Mouse (Mus musculus): Measurements from ENCODE around the gene 1190005I06Rik. TPM values are rescaled to one million over a fixed set of nuclear protein-coding genes. Genes with fewer than 3 reads are reported as not detected.

1190005I06Rik gene
- polyA plus RNA-seq, 1 experiment = 2.6 TPM

GRCm38 (mm10) chr8:120602672-120603071, 44.8 kb downstream of the 1190005I06Rik start:
- Histone ChIP-seq H3K4me3 (ENCODE audit: insufficient read depth, poor library complexity, severe bottlenecking) (no peak overlapping the region), H3K79me2 (ENCODE audit: control insufficient read depth, insufficient read depth) (no peaks in the 10 kb centered on the region), H3K36me3 (ENCODE audit: control insufficient read depth, insufficient read depth) (no peaks in the 10 kb centered on the region), H3K27me3 (ENCODE audit: control insufficient read depth, insufficient read depth, insufficient read length) (peaks cover 6% of the 10 kb centered on the region), H3ac (ENCODE audit: control insufficient read depth, insufficient read length, low read depth) (no peak overlapping the region), H3K79me3 (ENCODE audit: low read depth) (no peaks in the 10 kb centered on the region)
- no peak for TF ChIP-seq MYOG (IDR thresholded peaks at IDR 0.05; ENCODE audit: control insufficient read depth, extremely low read depth, insufficient read length)
- no peak for TF ChIP-seq MYOD1 (IDR thresholded peaks at IDR 0.05; ENCODE audit: control insufficient read depth, insufficient read length, low read depth)
- TF ChIP-seq USF1 (IDR thresholded peaks at IDR 0.05; ENCODE audit: low read depth) = no peak
- no peak for TF ChIP-seq CEBPB (IDR thresholded peaks at IDR 0.05; ENCODE audit: low read depth)
- TF ChIP-seq MAX (IDR thresholded peaks at IDR 0.05) = no peak
- TF ChIP-seq CTCF (IDR thresholded peaks at IDR 0.05; ENCODE audit: control insufficient read depth, insufficient read depth, insufficient read length) = no peak

GRCm38 (mm10) chr8:120599504-120599903, 47.9 kb downstream of the 1190005I06Rik start:
- TF ChIP-seq MAX (IDR thresholded peaks at IDR 0.05) = no peak
- no peak for TF ChIP-seq CEBPB (IDR thresholded peaks at IDR 0.05; ENCODE audit: low read depth)
- TF ChIP-seq CTCF (IDR thresholded peaks at IDR 0.05; ENCODE audit: control insufficient read depth, insufficient read depth, insufficient read length) = peak; percentile 57
- TF ChIP-seq MYOD1 (IDR thresholded peaks at IDR 0.05; ENCODE audit: control insufficient read depth, insufficient read length, low read depth) = no peak
- Histone ChIP-seq H3K79me2 (ENCODE audit: control insufficient read depth, insufficient read depth) (no peaks in the 10 kb centered on the region), H3K4me3 (ENCODE audit: insufficient read depth, poor library complexity, severe bottlenecking) (no peak overlapping the region), H3ac (ENCODE audit: control insufficient read depth, insufficient read length, low read depth) (no peak overlapping the region), H3K79me3 (ENCODE audit: low read depth) (no peaks in the 10 kb centered on the region), H3K36me3 (ENCODE audit: control insufficient read depth, insufficient read depth) (no peaks in the 10 kb centered on the region), H3K27me3 (ENCODE audit: control insufficient read depth, insufficient read depth, insufficient read length) (no peaks in the 10 kb centered on the region)

- Histone ChIP-seq H3K36me3 (ENCODE audit: control insufficient read depth, insufficient read depth) (no peaks in the 10 kb centered on the region), H3K4me3 (ENCODE audit: insufficient read depth, poor library complexity, severe bottlenecking) (no peak overlapping the region), H3K79me2 (ENCODE audit: control insufficient read depth, insufficient read depth) (no peaks in the 10 kb centered on the region), H3K27me3 (ENCODE audit: control insufficient read depth, insufficient read depth, insufficient read length) (no peaks in the 10 kb centered on the region), H3K79me3 (ENCODE audit: low read depth) (no peaks in the 10 kb centered on the region), H3ac (ENCODE audit: control insufficient read depth, insufficient read length, low read depth) (no peak overlapping the region)
- TF ChIP-seq USF1 (IDR thresholded peaks at IDR 0.05; ENCODE audit: low read depth) = no peak
- TF ChIP-seq MAX (IDR thresholded peaks at IDR 0.05) = no peak
- no peak for TF ChIP-seq MYOG (IDR thresholded peaks at IDR 0.05; ENCODE audit: control insufficient read depth, extremely low read depth, insufficient read length)
- TF ChIP-seq FOSL1 (IDR thresholded peaks at IDR 0.05; ENCODE audit: insufficient read depth, low read length, poor library complexity, severe bottlenecking) = no peak
- TF ChIP-seq CTCF (IDR thresholded peaks at IDR 0.05; ENCODE audit: control insufficient read depth, insufficient read depth, insufficient read length) = no peak
- no peak for TF ChIP-seq CEBPB (IDR thresholded peaks at IDR 0.05; ENCODE audit: low read depth)
- no peak for TF ChIP-seq MYOD1 (IDR thresholded peaks at IDR 0.05; ENCODE audit: control insufficient read depth, insufficient read length, low read depth)
These were observed 48.9 kb downstream of the 1190005I06Rik start for GRCm38 (mm10) chr8:120598579-120598978.

GRCm38 (mm10) chr8:120595963-120596362, 51.5 kb downstream of the 1190005I06Rik start:
- no peaks in the 10 kb centered on the region for H3K79me3 ChIP-seq (ENCODE audit: low read depth)
- no peak overlapping the region for H3K4me3 ChIP-seq (ENCODE audit: insufficient read depth, poor library complexity, severe bottlenecking)
- H3K36me3 ChIP-seq (ENCODE audit: control insufficient read depth, insufficient read depth) = no peaks in the 10 kb centered on the region
- TF ChIP-seq MYOG (IDR thresholded peaks at IDR 0.05; ENCODE audit: control insufficient read depth, extremely low read depth, insufficient read length) = no peak
- TF ChIP-seq CTCF (IDR thresholded peaks at IDR 0.05; ENCODE audit: control insufficient read depth, insufficient read depth, insufficient read length) = peak; percentile 38
- no peak overlapping the region for H3ac ChIP-seq (ENCODE audit: control insufficient read depth, insufficient read length, low read depth)
- H3K79me2 ChIP-seq (ENCODE audit: control insufficient read depth, insufficient read depth) = no peaks in the 10 kb centered on the region
- no peaks in the 10 kb centered on the region for H3K27me3 ChIP-seq (ENCODE audit: control insufficient read depth, insufficient read depth, insufficient read length)

GRCm38 (mm10) chr8:120594571-120594970, 52.9 kb downstream of the 1190005I06Rik start:
- TF ChIP-seq CEBPB (IDR thresholded peaks at IDR 0.05; ENCODE audit: low read depth) = no peak
- TF ChIP-seq MAX (IDR thresholded peaks at IDR 0.05) = no peak
- TF ChIP-seq MYOD1 (IDR thresholded peaks at IDR 0.05; ENCODE audit: control insufficient read depth, insufficient read length, low read depth) = no peak
- TF ChIP-seq MYOG (IDR thresholded peaks at IDR 0.05; ENCODE audit: control insufficient read depth, extremely low read depth, insufficient read length) = no peak
- no peak for TF ChIP-seq CTCF (IDR thresholded peaks at IDR 0.05; ENCODE audit: control insufficient read depth, insufficient read depth, insufficient read length)
- TF ChIP-seq USF1 (IDR thresholded peaks at IDR 0.05; ENCODE audit: low read depth) = no peak
- no peak for TF ChIP-seq FOSL1 (IDR thresholded peaks at IDR 0.05; ENCODE audit: insufficient read depth, low read length, poor library complexity, severe bottlenecking)
- Histone ChIP-seq H3K79me3 (ENCODE audit: low read depth) (no peaks in the 10 kb centered on the region), H3K27me3 (ENCODE audit: control insufficient read depth, insufficient read depth, insufficient read length) (no peaks in the 10 kb centered on the region), H3K36me3 (ENCODE audit: control insufficient read depth, insufficient read depth) (no peaks in the 10 kb centered on the region), H3K79me2 (ENCODE audit: control insufficient read depth, insufficient read depth) (no peaks in the 10 kb centered on the region), H3K4me3 (ENCODE audit: insufficient read depth, poor library complexity, severe bottlenecking) (no peak overlapping the region), H3ac (ENCODE audit: control insufficient read depth, insufficient read length, low read depth) (no peak overlapping the region)

- no peak overlapping the region for H3K4me3 ChIP-seq (ENCODE audit: insufficient read depth, poor library complexity, severe bottlenecking)
- no peak for TF ChIP-seq MYOD1 (IDR thresholded peaks at IDR 0.05; ENCODE audit: control insufficient read depth, insufficient read length, low read depth)
- no peak for TF ChIP-seq USF1 (IDR thresholded peaks at IDR 0.05; ENCODE audit: low read depth)
- no peak for TF ChIP-seq FOSL1 (IDR thresholded peaks at IDR 0.05; ENCODE audit: insufficient read depth, low read length, poor library complexity, severe bottlenecking)
- TF ChIP-seq CTCF (IDR thresholded peaks at IDR 0.05; ENCODE audit: control insufficient read depth, insufficient read depth, insufficient read length) = no peak
- TF ChIP-seq MAX (IDR thresholded peaks at IDR 0.05) = no peak
- no peak for TF ChIP-seq CEBPB (IDR thresholded peaks at IDR 0.05; ENCODE audit: low read depth)
- TF ChIP-seq MYOG (IDR thresholded peaks at IDR 0.05; ENCODE audit: control insufficient read depth, extremely low read depth, insufficient read length) = no peak
- peaks cover 6% of the 10 kb centered on the region for H3K79me3 ChIP-seq (ENCODE audit: low read depth)
- peaks cover 19% of the 10 kb centered on the region for H3K79me2 ChIP-seq (ENCODE audit: control insufficient read depth, insufficient read depth)
- H3K36me3 ChIP-seq (ENCODE audit: control insufficient read depth, insufficient read depth) = peaks cover 9% of the 10 kb centered on the region
- no peaks in the 10 kb centered on the region for H3K27me3 ChIP-seq (ENCODE audit: control insufficient read depth, insufficient read depth, insufficient read length)
- H3ac ChIP-seq (ENCODE audit: control insufficient read depth, insufficient read length, low read depth) = no peak overlapping the region
These were observed 55.7 kb downstream of the 1190005I06Rik start for GRCm38 (mm10) chr8:120591587-120592292.

Measured in C2C12 (cell line).